Mouse (Mus musculus): Measurements from ENCODE around the gene Nipsnap2. TPM values are rescaled to one million over a fixed set of nuclear protein-coding genes. Genes with fewer than 3 reads are reported as not detected.

Nipsnap2 gene
- polyA plus RNA-seq, 1 experiment from 2014 or later, result 91.8 TPM

DNA sequence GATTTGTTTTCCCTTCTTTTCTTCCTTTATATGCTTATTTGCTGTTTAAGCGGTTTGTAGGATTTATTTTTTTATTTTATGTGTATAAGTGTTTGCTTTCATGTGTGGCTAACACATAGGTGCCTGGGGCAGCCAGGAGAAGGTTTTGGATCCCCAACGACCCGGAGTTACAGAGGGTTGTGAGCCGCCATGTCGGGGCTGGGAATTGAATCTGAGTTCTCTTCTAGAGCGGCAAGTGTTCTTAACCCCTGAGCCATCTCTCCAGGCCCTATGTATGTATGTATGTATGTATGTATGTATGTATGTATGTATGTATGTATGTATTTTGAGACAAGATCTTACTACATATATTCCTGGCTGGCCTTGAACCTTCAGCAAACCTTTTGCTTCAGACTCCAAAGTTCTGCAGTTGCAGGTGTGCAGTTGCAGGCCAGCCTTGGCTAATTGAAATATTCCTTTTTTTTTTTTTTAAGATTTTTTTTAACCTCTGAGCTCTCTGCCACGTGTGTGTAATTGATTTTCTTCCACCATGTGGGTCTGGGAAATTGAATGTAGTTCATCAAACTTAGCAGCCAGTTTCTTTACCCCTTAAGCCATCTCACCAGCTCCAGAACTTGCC lies 1.0 kb downstream of the Nipsnap2 start:
- WGBS, result 19% methylated on average over 7 of the region's 7 CpGs
- Histone ChIP-seq H3K4me1 (replicated peaks) (peaks cover 39% of the 10 kb centered on the region), H3K36me3 (no peaks in the 10 kb centered on the region), H3K4me3 (peak overlapping the region; percentile 87), H3K27ac (replicated peaks) (no peak overlapping the region), H3K9ac (peak overlapping the region; percentile 98), H3K27me3 (no peaks in the 10 kb centered on the region), H3K9me3 (no peaks in the 10 kb centered on the region), H3K4me2 (peak overlapping the region; percentile 61)
- ATAC-seq (ENCODE audit: low read depth), result no peak

DNA sequence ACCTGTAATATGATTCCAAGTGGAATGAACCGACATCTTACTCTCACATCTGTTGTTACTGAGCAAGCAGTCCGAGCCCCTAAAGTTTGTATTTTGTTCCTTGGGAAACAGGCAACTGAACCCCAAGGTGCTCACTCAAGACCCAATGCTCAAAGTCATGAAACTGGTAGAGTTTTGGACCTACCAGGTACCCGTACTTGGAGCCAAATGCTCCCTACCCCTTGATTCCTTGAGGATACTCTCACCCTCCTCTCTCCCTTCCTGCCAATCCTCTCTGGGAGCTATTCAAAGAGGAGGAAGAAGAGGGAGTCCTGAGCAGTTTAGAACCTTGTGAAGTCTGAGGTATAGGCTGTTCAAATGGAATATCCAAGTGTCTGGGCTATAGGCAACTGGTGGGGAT lies 1.9 kb downstream of the Nipsnap2 start:
- Histone ChIP-seq H3K4me2 (peak overlapping the region; percentile 61; the same call in 1 of the 2 replicates), H3K36me3 (no peaks in the 10 kb centered on the region), H3K9ac (no peak overlapping the region), H3K4me3 (no peak overlapping the region), H3K9me3 (no peaks in the 10 kb centered on the region), H3K27ac (replicated peaks) (no peak overlapping the region), H3K27me3 (no peaks in the 10 kb centered on the region), H3K4me1 (replicated peaks) (peaks cover 39% of the 10 kb centered on the region)
- no peak for ATAC-seq (ENCODE audit: low read depth)
- WGBS, result 82% methylated on average over 3 of the region's 3 CpGs

DNA sequence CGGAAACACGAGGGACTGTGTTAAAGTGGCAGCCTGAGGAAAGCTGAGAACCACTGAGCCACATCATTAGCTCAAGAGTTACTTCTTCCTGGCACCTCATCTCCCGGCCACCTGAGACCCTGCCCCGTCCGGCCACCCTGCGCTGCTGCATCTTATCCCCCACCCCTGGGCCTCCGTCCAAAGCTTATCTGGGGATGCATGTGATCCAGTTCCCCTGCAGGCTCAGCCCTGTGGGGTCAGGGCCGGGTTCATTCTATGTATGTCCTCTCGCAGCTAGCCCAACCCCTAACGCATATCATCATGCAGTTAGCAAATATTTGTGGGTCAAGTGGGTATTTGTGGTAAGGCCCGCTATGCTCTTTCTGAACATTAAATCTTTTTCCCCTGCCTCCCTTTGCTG lies 4.4 kb downstream of the Nipsnap2 start:
- Histone ChIP-seq H3K9me3 (no peaks in the 10 kb centered on the region), H3K36me3 (0 out of 2 replicates have a peak, but pooled peaks cover under 1% of the 10 kb centered on the region), H3K4me2 (no peak overlapping the region), H3K27me3 (no peaks in the 10 kb centered on the region), H3K4me3 (no peak overlapping the region), H3K9ac (peak overlapping the region; percentile 14), H3K4me1 (replicated peaks) (peaks cover 39% of the 10 kb centered on the region), H3K27ac (replicated peaks) (0 out of 2 replicates have a peak overlapping the region, but pooled peaks have one; percentile 6)
- no peak for ATAC-seq (ENCODE audit: low read depth)
- 57% methylated on average over 11 of the region's 11 CpGs for WGBS

DNA sequence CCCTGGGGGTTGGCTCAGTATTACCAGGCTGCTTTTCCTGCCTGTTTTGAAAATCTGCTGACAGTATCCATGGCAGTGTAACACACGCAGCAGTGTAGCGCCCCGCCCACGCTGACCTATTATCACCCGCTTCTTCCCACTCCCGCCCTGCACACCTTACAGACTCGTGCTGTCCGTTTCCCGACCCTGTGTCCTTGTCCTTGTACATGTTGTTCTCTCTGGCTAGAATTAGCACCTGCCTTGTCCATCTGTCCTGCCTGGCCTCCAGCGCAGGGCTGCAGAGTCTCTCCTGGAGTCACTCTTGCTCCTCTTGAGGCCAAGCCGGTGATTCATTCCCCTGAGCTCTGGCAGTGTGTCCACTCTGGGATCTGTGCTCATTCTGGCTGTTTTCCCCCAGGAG lies 5.5 kb downstream of the Nipsnap2 start:
- Histone ChIP-seq H3K4me2 (no peak overlapping the region), H3K36me3 (0 out of 2 replicates have a peak, but pooled peaks cover 3% of the 10 kb centered on the region)
- no peak for ATAC-seq (ENCODE audit: low read depth)

DNA sequence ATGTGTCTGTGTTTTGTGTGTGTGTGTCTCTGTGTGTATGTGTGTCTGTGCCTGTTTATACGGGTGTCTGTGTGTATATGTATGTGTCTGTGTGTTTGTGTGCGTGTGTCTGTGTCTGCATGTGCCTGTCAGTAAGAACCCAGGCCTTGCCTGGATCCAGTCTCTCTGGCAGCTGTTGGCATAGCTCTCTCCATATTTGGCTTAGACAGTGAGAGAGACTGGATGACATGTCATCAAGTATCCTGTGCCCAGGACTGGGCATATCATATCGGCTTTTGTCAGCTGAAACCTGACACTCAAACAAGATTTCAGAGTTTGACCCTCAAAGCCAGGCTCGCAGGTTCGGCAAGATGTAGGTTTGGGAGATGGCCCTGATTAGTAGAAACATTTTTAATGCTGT lies 6.2 kb downstream of the Nipsnap2 start:
- WGBS, result 88% methylated on average over 5 of the region's 5 CpGs
- Histone ChIP-seq H3K36me3 (0 out of 2 replicates have a peak, but pooled peaks cover 3% of the 10 kb centered on the region), H3K9me3 (no peaks in the 10 kb centered on the region), H3K27me3 (no peaks in the 10 kb centered on the region), H3K27ac (replicated peaks) (no peak overlapping the region), H3K4me2 (no peak overlapping the region), H3K4me3 (no peak overlapping the region), H3K9ac (0 out of 2 replicates have a peak overlapping the region, but pooled peaks have one; percentile 43), H3K4me1 (replicated peaks) (peaks cover 34% of the 10 kb centered on the region)
- ATAC-seq (ENCODE audit: low read depth), result no peak

More for the DNA sequence above, 5.5 kb downstream of the Nipsnap2 start:
- no peaks in the 10 kb centered on the region for H3K27me3 ChIP-seq
- H3K9me3 ChIP-seq, result no peaks in the 10 kb centered on the region
- no peak overlapping the region for H3K4me3 ChIP-seq
- 79% methylated on average over 11 of the region's 11 CpGs for WGBS
- H3K27ac ChIP-seq (replicated peaks), result 0 out of 2 replicates have a peak overlapping the region, but pooled peaks have one; percentile 1
- H3K4me1 ChIP-seq (replicated peaks), result peaks cover 39% of the 10 kb centered on the region
- 0 out of 2 replicates have a peak overlapping the region, but pooled peaks have one; percentile 43 for H3K9ac ChIP-seq

DNA sequence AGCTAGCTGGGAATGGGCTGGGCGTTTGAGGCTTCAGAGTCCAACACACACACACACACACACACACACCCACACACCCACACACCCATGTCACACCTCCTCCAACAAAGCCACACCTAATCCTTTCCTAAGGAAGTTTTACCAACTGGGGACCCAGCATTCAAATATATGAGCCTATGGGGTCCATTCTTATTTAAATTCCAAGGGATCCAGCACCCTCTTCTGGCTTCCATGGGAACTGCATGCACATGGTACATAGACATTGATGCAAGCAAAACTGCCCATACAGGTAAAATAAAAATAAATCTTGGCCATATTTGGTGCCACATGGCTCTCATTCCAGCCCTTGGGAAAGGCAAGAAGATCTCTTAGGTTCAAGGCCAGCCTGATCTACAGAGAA lies 16.1 kb downstream of the Nipsnap2 start:
- Histone ChIP-seq H3K4me3 (no peak overlapping the region), H3K4me2 (no peak overlapping the region), H3K9me3 (no peaks in the 10 kb centered on the region), H3K36me3 (peaks cover 62% of the 10 kb centered on the region), H3K27me3 (no peaks in the 10 kb centered on the region), H3K27ac (replicated peaks) (no peak overlapping the region), H3K4me1 (replicated peaks) (no peaks in the 10 kb centered on the region), H3K9ac (no peak overlapping the region)
- ATAC-seq (ENCODE audit: low read depth), result no peak
- 89% methylated on average over 1 of the region's 1 CpGs for WGBS

DNA sequence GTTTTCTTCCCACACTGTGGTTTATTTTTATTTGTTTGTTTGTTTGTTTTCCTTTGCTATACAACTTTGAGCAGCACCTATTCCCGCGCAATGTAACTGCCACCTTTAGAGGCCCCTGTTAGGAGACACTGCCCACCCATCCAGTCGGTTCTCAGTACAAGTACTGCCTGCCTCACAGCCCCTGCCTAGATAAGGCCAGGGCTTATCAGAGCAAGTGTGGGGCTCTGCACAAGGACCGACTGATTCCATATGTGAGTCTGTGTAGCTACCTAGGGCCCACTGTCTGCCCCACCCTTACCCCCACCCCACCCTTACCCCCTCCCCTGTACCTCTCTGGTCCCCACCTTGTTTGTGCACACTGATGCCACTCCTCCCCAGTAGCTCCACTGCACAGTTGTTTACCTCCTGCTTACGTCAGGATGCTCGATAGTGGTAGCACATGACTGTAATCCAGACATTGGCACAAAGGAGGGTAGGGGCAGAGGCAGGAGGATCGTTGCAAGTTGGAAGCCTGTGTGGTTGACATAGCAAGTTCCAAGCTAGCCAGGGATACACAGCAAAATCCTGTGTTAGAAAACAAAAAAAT lies 18.1 kb downstream of the Nipsnap2 start:
- H3K4me3 ChIP-seq, result no peak overlapping the region
- 89% methylated on average over 7 of the region's 7 CpGs for WGBS
- H3K4me2 ChIP-seq, result no peak overlapping the region
- H3K27ac ChIP-seq (replicated peaks), result no peak overlapping the region
- peaks cover 81% of the 10 kb centered on the region for H3K36me3 ChIP-seq
- no peak overlapping the region for H3K9ac ChIP-seq
- H3K27me3 ChIP-seq, result no peaks in the 10 kb centered on the region
- no peak for ATAC-seq (ENCODE audit: low read depth)
- no peaks in the 10 kb centered on the region for H3K9me3 ChIP-seq
- no peaks in the 10 kb centered on the region for H3K4me1 ChIP-seq (replicated peaks)

DNA sequence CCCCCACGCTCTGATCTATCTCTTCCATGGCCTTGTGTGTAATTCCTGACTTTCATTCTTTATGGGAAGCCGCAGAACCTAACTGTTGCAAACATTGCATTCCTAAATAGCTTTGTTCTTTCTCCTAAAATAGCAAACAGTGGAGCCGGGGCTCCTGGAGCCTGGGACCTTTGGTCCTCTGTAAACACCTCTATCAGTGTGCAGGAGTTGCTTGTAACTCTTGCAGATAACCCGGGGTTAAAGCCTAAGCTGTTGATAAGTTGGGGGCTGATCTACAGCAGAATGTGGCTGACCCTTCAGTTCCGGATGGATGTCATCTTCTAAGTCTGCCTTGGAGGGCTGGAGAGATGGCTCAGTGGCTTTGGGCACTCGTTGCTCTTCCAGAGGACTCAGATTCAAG lies 19.2 kb downstream of the Nipsnap2 start:
- Histone ChIP-seq H3K27me3 (no peaks in the 10 kb centered on the region), H3K27ac (replicated peaks) (no peak overlapping the region), H3K9ac (no peak overlapping the region), H3K4me2 (no peak overlapping the region), H3K9me3 (no peaks in the 10 kb centered on the region), H3K36me3 (peaks cover 92% of the 10 kb centered on the region), H3K4me3 (no peak overlapping the region), H3K4me1 (replicated peaks) (no peaks in the 10 kb centered on the region)
- WGBS, result 89% methylated on average over 6 of the region's 6 CpGs
- no peak for ATAC-seq (ENCODE audit: low read depth)

DNA sequence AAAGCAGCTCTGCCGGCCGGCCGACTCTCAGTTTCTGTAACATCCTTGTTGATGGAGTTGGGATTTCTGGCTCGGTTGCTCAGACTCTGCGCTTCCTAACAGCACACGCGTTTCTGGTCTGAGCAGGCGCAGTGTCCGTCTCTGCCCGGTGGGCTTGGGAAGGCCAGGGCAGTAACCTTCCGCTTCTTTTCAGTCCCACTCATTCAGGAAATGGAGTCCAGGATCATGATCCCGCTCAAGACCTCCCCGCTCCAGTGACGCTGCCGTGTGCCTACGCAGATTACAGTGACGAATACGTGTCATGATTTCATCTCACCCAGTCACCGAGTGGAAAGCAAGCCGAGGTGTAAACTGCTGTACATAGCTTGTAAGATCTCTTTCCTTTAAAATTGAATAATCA lies 32.0 kb downstream of the Nipsnap2 start:
- Histone ChIP-seq H3K27ac (replicated peaks) (no peak overlapping the region), H3K4me3 (no peak overlapping the region), H3K36me3 (peaks cover 53% of the 10 kb centered on the region), H3K9me3 (no peaks in the 10 kb centered on the region), H3K4me2 (no peak overlapping the region), H3K4me1 (replicated peaks) (peaks cover 6% of the 10 kb centered on the region), H3K27me3 (no peaks in the 10 kb centered on the region), H3K9ac (no peak overlapping the region)
- no peak for ATAC-seq (ENCODE audit: low read depth)
- WGBS, result 93% methylated on average over 20 of the region's 20 CpGs

DNA sequence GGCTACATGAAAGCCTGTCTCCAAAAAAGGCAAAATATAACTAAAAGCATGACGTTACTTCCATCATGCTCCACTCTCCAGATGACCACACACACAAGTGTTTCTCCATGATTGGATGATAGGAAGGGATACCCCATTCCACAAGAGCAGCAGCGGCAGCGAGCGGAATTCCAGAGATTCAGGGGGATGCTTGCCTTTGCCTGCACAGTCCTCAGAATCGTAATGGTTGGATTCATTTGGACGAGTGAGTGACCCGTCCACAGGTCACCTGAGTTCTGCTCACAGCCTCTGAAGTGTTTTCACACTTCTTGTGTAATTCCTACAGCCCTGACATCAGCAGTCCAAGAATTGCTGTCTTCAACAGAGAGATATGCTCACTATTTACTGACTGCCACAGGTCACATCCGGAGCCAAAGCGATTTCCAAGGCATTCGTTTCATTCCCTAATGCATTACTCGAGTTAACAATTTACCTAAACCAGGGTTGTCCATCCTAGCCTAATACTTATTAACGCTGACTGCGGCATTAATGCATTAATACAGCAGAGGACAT lies 35.1 kb downstream of the Nipsnap2 start:
- WGBS, result 89% methylated on average over 13 of the region's 13 CpGs
- H3K27me3 ChIP-seq, result no peaks in the 10 kb centered on the region
- H3K4me1 ChIP-seq (replicated peaks), result peaks cover 11% of the 10 kb centered on the region
- no peak for ATAC-seq (ENCODE audit: low read depth)
- no peaks in the 10 kb centered on the region for H3K9me3 ChIP-seq
- peaks cover 40% of the 10 kb centered on the region for H3K36me3 ChIP-seq
- no peak overlapping the region; the same call in 1 of the 2 replicates for H3K27ac ChIP-seq (replicated peaks)
- no peak overlapping the region for H3K4me3 ChIP-seq
- H3K4me2 ChIP-seq, result no peak overlapping the region
- no peak overlapping the region for H3K9ac ChIP-seq

DNA sequence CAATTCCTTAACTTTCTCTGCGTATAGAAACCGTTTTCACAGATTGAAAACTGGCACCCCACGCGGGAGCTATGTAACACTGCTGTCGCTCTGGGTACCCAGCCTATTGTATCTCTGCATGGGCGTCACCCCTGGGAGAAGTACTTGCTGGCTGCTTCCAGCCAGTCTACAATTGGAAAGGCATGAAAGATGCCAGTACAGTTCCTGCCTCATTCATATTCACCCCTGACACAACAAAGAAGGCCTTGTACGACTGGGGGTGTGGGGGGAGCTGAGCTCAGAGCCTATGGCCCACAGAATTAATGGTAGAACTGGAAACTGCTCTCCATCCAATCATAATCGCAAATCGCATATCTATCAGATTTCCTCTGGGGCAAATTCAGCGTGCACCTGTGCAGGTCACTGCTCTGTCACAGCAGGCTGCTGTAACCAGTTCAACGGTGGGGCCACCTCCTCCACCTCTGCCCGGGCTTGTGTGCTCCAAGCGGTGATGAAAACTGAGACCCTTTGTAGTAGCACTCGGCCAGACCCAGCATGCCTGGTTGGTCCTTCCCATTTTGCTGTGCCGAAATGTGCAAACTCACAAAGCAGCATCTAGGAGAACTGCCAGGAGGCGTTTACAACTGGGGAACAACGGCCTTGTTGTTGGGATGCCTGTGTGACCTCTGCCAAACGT lies 37.1 kb downstream of the Nipsnap2 start:
- 38% methylated on average over 18 of the region's 18 CpGs for WGBS
- peaks cover 11% of the 10 kb centered on the region for H3K4me1 ChIP-seq (replicated peaks)
- no peak overlapping the region for H3K9ac ChIP-seq

More for the DNA sequence above, 37.1 kb downstream of the Nipsnap2 start:
- ATAC-seq (ENCODE audit: low read depth), result peak; percentile 95
- Histone ChIP-seq H3K36me3 (peaks cover 47% of the 10 kb centered on the region), H3K27me3 (no peaks in the 10 kb centered on the region), H3K4me2 (0 out of 2 replicates have a peak overlapping the region, but pooled peaks have one; percentile 16), H3K4me3 (no peak overlapping the region), H3K27ac (replicated peaks) (peak overlapping the region; percentile 88), H3K9me3 (no peaks in the 10 kb centered on the region)
